ENCODE assay signal across 8 mouse cellular contexts in the genomic region with DNA sequence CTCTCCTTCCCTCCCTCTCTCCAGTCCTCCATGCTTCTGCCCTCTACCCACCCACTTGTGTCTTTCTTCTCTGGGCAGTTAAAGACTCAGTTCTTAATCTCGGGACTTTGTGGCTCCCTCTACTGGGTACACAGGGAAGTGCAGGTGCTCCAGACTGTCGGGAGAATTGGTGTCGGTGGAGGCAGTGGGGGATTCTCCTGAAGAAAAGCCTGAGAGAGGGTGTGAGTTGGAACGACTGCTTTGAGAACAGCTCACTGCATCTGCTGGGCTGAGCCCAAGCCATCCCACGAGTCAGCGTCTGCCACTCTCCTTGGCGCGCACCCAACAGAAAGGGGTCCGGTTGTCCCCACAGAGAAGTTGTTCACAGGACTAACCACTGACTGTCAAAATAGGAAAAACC. TPM values are rescaled to one million over a fixed set of nuclear protein-coding genes. Genes with fewer than 3 reads are reported as not detected.
DNase-seq lines count a peak whose midpoint lies in the region; ATAC-seq and TF ChIP-seq lines count a peak whose summit lies in the region.

No protein-coding gene starts in this region.

- peak; percentile 77 for TF ChIP-seq CTCF in cortical plate, adult 2 months (IDR thresholded peaks at IDR 0.05; ENCODE audit: extremely low read depth, insufficient read depth, low read length)

- no peaks in the 10 kb centered on the region; the same call in 1 of the 2 replicates for H3K4me1 ChIP-seq in cortical plate, adult 2 months (ENCODE audit: control insufficient read depth, insufficient read depth, low read length)

- no peak for TF ChIP-seq POLR2A in cortical plate, adult 2 months (IDR thresholded peaks at IDR 0.05; ENCODE audit: extremely low read depth, insufficient read depth, low read length)

- H3K27ac ChIP-seq in cortical plate, adult 2 months (ENCODE audit: insufficient read depth, low read length), result no peak overlapping the region

- peak; percentile 55 to 71 for DNase-seq in cerebellum, postnatal 25 days
- DNase-seq in spleen, postnatal 10 days (ENCODE audit: low spot score in 2 of 2), result peak; percentile 40 to 65
- no peak for DNase-seq in spleen, postnatal 36 days (ENCODE audit: low spot score in 2 of 2)
- DNase-seq in kidney, postnatal 10 days, result peak; percentile 83
- peak; percentile 80 for DNase-seq in lung, postnatal 14 days
- peak; percentile 44 for DNase-seq in thymus, postnatal 25 days

- no peak for ATAC-seq in cerebellum, adult (ENCODE audit: insufficient number of reproducible peaks, low FRiP score, low TSS enrichment)

- no peak overlapping the region for H3K4me3 ChIP-seq in cortical plate, adult 2 months (ENCODE audit: insufficient read depth, low read length)

RNA-seq across cellular contexts. Expression of a gene that starts 28.5 kb away (rescaled TPM):
- 11.8 and 13.2 TPM in 2 replicates for polyA plus RNA-seq in cortical plate, adult 2 months (2012; rRNA removed)

RNA-seq across cellular contexts. Expression of a gene that starts 33.2 kb away (rescaled TPM):
- polyA plus RNA-seq in cortical plate, adult 2 months (2012; rRNA removed), result 1.2 and 1.3 TPM in 2 replicates

RNA-seq across cellular contexts. Expression of a gene that starts 54.1 kb away (rescaled TPM):
- polyA plus RNA-seq in cortical plate, adult 2 months (2012; rRNA removed), result 3.0 and 3.3 TPM in 2 replicates

Comparison
In these comparisons a context has a peak if more than half of its experiments do, and no peak if none do; other contexts are left out.
1. DNase-seq: peak in cerebellum, postnatal 25 days (2 of 2), spleen, postnatal 10 days (2 of 2), kidney, postnatal 10 days (single experiment), lung, postnatal 14 days (single experiment) and thymus, postnatal 25 days (single experiment); none in spleen, postnatal 36 days (0 of 2).